Mouse (Mus musculus) megakaryocyte, embryonic 14.5 days (primary cell): ENCODE measurements around the gene Olfr1223.

Source experiments
- FLI1 ChIP-seq: IDR thresholded peaks from 2 replicates; pipeline ENCODE4 v1.6.1; 2012; ENCODE audit warnings: low read length, inconsistent platforms, mixed read lengths
- GATA1 ChIP-seq: IDR thresholded peaks from 3 replicates; pipeline ENCODE4 v1.6.1; 2012; ENCODE audit warnings: mixed read lengths, low read length, inconsistent platforms, borderline replicate concordance

- TF ChIP-seq GATA1 (no peak), FLI1 (no peak)
Observed at GRCm38 (mm10) chr2:89106735-89107134, 44.6 kb downstream of the Olfr1223 start, which contains the start of gene Olfr1220.
